ENCODE assay signal across 17 mouse cellular contexts in the genomic region with DNA sequence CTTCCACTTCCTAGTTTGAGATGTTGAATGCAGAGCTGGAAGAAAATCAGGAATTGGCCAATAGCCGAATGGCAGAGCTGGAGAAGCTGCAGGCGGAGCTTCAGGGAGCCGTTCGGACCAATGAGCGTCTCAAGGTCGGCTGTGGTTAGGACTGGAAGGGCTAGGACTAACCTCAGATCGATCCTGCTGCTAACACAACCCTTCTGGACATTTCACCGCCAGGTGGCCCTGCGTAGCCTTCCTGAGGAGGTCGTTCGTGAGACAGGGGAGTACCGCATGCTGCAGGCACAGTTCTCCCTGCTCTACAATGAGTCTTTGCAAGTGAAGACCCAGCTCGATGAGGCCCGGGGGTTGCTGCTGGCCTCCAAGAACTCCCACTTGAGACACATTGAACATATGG. TPM values are rescaled to one million over a fixed set of nuclear protein-coding genes. Genes with fewer than 3 reads are reported as not detected.
"Had no signal": no experiment of that assay in that cellular context is flagged by ENCODE, and none has a peak within 500 bp of the region (broad histone marks: within the 10 kb centered on the region; RNA-seq: fewer than 3 reads in every experiment).

No protein-coding gene starts in this region.

- H3K9ac ChIP-seq: liver, embryonic 14.5 days; lung, embryonic 14.5 days; midbrain, embryonic 12.5 days; neural tube, embryonic 13.5 days; neural tube, embryonic 15.5 days had no signal

- H3K27ac ChIP-seq: liver, embryonic 14.5 days; midbrain, embryonic 10.5 days; midbrain, embryonic 12.5 days; neural tube, embryonic 13.5 days; neural tube, embryonic 15.5 days had no signal

- H3K9me3 ChIP-seq: midbrain, embryonic 10.5 days; midbrain, embryonic 12.5 days; neural tube, embryonic 13.5 days; neural tube, embryonic 15.5 days had no signal

- H3K27me3 ChIP-seq: midbrain, embryonic 12.5 days; neural tube, embryonic 13.5 days; neural tube, embryonic 15.5 days had no signal

- DNase-seq: lung, adult 18-20 months; lung, embryonic 14.5 days; lung, postnatal 10 days; lung, postnatal 4 days; midbrain, embryonic 14.5 days; retina, postnatal 1 day; right cerebral cortex, adult 18-20 months; spleen, adult 18-20 months; thymus, adult 18-20 months; thymus, postnatal 14 days; thymus, postnatal 36 days had no signal

- H3K4me3 ChIP-seq: midbrain, embryonic 10.5 days; midbrain, embryonic 12.5 days; myocyte; neural tube, embryonic 13.5 days; neural tube, embryonic 15.5 days had no signal

RNA-seq across cellular contexts. Expression of a gene that starts 31.4 kb away (rescaled TPM):
- polyA plus RNA-seq: myocyte had no signal
